Mouse (Mus musculus) brain, embryonic 14.5 days (tissue): ENCODE results near the gene Olfr54.

Source experiments
- CTCF ChIP-seq: fragments of 200-500 bp; IDR thresholded peaks from 2 replicates; pipeline ENCODE4 v1.5.1; 2012; ENCODE audit warnings: inconsistent platforms, mild to moderate bottlenecking, moderate library complexity, borderline replicate concordance; ENCODE audit not compliant: insufficient read depth, insufficient read length; ENCODE audit errors: extremely low read depth
- POLR2A ChIP-seq: fragments of 200-500 bp; IDR thresholded peaks from 2 replicates; pipeline ENCODE4 v1.6.1; 2012; ENCODE audit warnings: mild to moderate bottlenecking, inconsistent platforms, borderline replicate concordance; ENCODE audit not compliant: poor library complexity, insufficient read depth, insufficient read length, severe bottlenecking; ENCODE audit errors: extremely low read depth

DNA sequence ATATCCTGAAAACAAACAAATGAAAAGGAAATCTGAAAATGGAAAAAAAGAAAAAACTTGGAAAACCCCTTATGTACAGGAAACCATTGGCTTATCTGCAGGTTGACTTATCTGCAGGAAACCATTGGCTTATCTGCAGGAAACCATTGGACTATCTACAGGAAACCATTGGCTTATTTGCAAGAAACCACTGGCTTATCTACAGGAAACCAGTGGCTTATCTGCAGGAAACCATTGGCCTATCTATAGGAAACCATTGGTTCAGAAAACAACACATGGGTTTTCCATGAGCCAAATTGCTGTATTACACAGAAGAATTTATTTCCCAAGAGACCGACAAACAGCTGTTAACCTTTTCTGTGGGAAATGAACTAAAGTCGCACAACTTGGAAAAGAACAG, 49.1 kb upstream of the Olfr54 start:
- TF ChIP-seq CTCF = no peak
- TF ChIP-seq POLR2A = no peak
